Mouse (Mus musculus): ENCODE measurements at regions not wholly inside any gene's neighbourhood (a gene's known extent, or its start where the extent isn't known, plus 50 kb on each side); places are given as distances from the start of the nearest gene placed in this dataset.

DNA sequence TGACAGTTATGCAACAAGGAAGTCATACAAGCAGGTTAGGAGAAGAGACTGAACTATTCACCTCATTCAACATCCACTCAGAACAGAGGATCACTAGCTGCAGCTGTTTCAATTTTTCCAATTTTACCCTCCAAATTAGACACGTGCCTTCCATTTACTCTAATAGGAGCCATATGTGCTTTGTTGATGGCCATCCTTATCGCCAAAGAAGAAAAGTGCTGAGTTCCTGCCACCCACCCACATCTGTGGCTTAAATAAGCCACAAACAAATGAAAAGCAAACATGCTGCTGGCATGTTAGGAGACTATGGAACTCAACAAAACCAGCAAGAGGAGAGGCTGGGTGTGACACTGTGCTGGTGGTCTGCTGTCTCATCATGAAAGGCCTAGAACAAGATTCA is 1786.1 kb downstream of the 9330182O14Rik start:
- TF ChIP-seq GATA4 (IDR thresholded peaks at IDR 0.05; ENCODE audit: insufficient replicate concordance, low read length) = no peak

DNA sequence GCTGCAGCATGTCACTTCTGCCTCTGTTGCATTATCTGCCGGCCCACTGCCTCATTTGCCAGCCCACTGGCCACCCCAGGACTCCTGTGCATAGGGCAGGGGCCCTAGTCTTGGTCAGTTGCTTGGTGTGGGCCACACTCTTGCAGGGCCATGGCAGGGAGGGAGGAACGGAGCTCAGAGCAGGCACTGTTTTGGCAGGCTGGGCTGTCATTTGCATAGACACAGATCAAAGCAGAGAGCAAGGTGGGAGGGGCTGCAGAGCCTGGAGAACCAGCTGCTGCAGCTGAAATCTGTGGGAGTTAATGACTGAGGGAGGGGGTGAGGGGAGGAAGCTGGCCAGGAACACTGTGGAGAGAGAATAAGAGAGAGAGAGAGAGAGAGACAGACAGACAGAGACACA is 1802.5 kb downstream of the 9330182O14Rik start:
- no peak for TF ChIP-seq GATA4 (IDR thresholded peaks at IDR 0.05; ENCODE audit: insufficient replicate concordance, low read length)

GRCm38 (mm10) chr15:41945226-41945625 is 1811.1 kb downstream of the 9330182O14Rik start:
- no peak for TF ChIP-seq GATA4 (IDR thresholded peaks at IDR 0.05; ENCODE audit: insufficient replicate concordance, low read length)

DNA sequence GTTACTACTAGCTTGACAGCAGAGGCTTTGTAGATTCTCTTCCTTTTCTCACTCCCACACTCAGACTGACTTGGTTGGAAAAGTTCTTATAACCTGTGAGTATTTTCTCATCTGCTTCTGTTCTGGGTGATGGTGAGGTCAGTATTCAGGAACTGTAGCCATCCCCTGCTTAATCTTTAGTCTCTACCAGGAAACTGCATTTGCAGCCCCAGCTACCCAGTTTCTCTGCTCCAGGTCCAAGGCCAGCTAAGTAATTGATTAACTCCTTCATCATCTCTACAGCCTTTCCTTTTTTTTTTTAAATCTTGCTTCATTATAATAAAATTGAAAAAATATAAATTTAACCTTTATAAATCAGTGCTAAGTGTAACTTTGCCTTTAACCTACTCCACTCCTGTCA is 1813.7 kb downstream of the 9330182O14Rik start:
- no peak for TF ChIP-seq GATA4 (IDR thresholded peaks at IDR 0.05; ENCODE audit: insufficient replicate concordance, low read length)

DNA sequence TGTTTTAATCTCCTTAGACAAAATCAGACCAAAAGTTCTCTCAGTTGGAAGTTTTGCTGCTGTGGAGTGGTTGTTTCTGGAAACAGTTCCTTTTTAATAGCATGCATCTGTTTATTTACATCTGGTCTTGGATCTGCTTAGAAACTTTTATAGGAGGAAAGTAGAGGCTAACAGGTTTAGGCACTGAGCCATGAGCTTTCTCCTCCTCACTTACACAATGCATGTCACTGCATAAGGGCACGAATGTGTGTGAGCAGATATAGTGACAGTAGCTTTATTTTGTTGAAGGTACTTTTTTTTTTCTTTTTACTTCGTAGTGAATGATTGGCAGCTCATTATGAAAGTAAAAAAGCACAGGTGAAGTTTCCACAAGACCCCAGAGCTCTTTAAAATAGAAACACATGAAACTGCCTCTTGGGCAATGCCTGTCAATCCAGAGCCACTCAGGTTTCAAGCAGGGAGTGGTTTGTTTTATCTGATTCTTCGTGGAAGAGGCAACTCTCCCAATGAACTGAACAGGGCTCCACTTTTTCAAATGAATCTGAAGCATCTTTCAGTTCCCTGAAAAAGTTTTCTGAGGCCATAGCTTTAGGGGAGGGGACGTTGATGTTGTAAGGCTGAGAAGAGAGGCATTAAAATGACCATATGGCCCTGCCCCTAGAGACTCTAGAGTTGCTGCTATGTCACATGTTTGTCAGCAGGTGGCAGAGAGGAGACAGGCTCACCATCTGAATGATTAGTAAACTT is 1814.4 kb downstream of the 9330182O14Rik start:
- no peak for TF ChIP-seq GATA4 (IDR thresholded peaks at IDR 0.05; ENCODE audit: insufficient replicate concordance, low read length)

DNA sequence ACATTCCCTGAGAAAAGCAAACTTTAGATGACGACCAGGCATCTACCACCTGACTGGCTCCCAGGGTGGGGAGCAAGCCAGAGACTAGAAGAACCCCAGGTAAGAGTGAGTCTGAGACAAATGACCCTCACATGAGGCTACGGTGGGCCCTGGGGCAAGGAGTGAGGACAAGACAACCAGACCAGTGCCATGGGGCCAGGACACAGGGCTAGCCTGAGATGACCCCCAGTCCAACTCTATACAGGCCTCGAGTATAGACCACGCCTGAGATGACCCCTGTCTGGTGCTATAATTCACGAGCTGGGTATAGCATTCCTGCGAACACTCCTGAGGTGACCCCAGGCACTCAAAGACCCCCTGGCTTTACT is 1814.9 kb downstream of the 9330182O14Rik start:
- no peak for TF ChIP-seq GATA4 (IDR thresholded peaks at IDR 0.05; ENCODE audit: insufficient replicate concordance, low read length)

- no peak for TF ChIP-seq GATA4 (IDR thresholded peaks at IDR 0.05; ENCODE audit: insufficient replicate concordance, low read length)
Observed at GRCm38 (mm10) chr15:41951276-41951675, 1817.1 kb downstream of the 9330182O14Rik start.

GRCm38 (mm10) chr15:41960597-41960996 is 1826.4 kb downstream of the 9330182O14Rik start:
- no peak for TF ChIP-seq GATA4 (IDR thresholded peaks at IDR 0.05; ENCODE audit: insufficient replicate concordance, low read length)

- TF ChIP-seq GATA4 (IDR thresholded peaks at IDR 0.05; ENCODE audit: insufficient replicate concordance, low read length) = no peak; the same call in 1 of the 2 replicates
Observed at GRCm38 (mm10) chr15:41970877-41971276, 1836.7 kb downstream of the 9330182O14Rik start.

- no peak for TF ChIP-seq GATA4 (IDR thresholded peaks at IDR 0.05; ENCODE audit: insufficient replicate concordance, low read length)
Observed at GRCm38 (mm10) chr15:41973263-41973662, 1839.1 kb downstream of the 9330182O14Rik start.

DNA sequence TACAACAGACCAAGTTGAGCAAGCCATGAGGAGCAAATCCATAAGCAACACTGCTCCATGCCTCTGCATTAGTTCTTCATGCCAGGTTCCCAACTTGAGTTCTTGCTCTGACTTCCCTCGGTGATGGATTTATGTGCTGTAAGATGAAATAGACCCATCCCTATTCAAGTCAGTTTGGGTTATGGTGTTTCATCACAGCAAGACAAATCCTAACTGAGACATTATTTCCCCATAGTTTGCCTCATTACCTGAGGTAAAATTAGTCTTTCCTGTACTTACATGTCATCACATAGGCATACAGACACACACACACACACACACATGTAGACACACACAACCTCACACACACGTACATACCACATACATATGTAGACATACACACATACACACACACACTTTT is 1843.0 kb downstream of the 9330182O14Rik start:
- TF ChIP-seq GATA4 (IDR thresholded peaks at IDR 0.05; ENCODE audit: insufficient replicate concordance, low read length) = no peak

DNA sequence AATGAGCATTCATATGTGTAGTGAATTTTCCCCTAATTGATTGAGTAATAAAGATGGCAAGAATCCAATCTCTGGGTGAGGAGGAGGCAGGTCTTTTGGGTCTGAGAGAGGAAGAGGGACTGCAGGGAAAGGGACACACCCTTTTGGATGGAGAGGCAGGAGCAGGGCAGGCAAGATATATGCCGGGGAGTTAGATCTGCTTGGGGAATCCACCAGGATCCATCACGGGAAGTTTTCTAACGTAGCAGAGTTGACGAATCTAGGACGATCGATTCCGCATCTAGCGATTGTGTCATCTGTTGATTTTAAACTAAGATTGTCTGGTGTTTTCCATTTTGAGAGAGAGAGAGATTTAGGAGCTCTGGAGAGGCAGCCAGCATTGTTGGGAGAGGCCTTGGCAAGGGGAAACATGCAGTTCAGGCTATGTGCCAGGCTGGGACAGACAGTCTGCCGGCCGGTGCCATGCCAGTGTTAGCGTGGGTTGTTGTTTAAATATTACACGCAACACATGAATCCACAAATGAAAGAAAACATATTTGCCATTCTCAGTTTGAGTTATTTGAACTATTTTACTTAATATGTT is 1843.6 kb downstream of the 9330182O14Rik start:
- TF ChIP-seq GATA4 (IDR thresholded peaks at IDR 0.05; ENCODE audit: insufficient replicate concordance, low read length) = no peak

GRCm38 (mm10) chr15:41983261-41983660 is 1849.1 kb downstream of the 9330182O14Rik start:
- TF ChIP-seq GATA4 (IDR thresholded peaks at IDR 0.05; ENCODE audit: insufficient replicate concordance, low read length) = no peak

DNA sequence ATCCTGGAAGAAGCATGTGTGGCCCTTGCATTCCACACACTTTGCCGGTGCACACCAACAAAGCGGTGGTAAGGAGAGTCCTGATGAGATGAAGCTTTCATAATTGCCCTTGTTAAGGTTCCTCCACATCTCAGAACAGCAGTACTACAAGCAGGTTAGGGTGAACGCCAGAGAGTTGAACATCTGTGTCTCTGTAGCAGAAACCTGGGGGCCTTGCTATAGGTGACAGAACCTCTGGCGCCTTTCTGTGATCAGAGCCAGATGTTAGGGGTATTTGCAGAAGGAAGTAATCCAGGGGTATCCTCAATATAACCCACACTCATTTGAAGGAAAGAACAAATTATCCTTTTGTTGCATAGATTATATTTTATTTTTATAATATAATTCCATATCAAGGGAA is 1850.1 kb downstream of the 9330182O14Rik start:
- TF ChIP-seq GATA4 (IDR thresholded peaks at IDR 0.05; ENCODE audit: insufficient replicate concordance, low read length) = no peak

- no peak for TF ChIP-seq GATA4 (IDR thresholded peaks at IDR 0.05; ENCODE audit: insufficient replicate concordance, low read length)
Observed at GRCm38 (mm10) chr15:41986264-41986663, 1852.1 kb downstream of the 9330182O14Rik start.

- no peak for TF ChIP-seq GATA4 (IDR thresholded peaks at IDR 0.05; ENCODE audit: insufficient replicate concordance, low read length)
Observed at GRCm38 (mm10) chr15:41989065-41989464, 1854.9 kb downstream of the 9330182O14Rik start.

- TF ChIP-seq GATA4 (IDR thresholded peaks at IDR 0.05; ENCODE audit: insufficient replicate concordance, low read length) = no peak
Observed at GRCm38 (mm10) chr15:41991816-41992215, 1857.7 kb downstream of the 9330182O14Rik start.

All from liver, adult (tissue).